Mouse (Mus musculus): ENCODE data around the gene Nanp.

DNA sequence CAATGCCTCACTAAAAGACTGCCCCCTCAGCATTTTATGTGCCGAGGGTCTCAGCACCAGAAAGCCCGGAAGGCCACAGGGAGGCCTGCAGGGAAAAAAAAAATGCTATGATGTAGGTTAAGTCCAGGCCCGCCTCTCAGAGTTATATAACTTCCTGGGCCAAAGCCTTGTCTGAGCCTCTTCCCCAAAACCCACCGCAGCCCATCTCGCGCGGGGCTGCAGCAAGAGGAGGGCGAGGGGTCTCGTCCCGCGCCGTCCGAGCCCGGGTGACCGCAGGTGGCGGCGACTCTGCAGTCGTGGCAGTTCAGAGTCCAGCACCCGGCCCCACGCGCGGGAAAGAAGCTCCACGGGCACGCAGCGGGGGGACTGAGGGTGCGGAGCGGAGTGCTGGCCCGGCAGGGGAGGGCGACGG lies 381 bp downstream of the Nanp start:
- TF ChIP-seq CTCF (IDR thresholded peaks at IDR 0.05) (no peak), EP300 (IDR thresholded peaks at IDR 0.05) (no peak)

All from lung, postnatal 0 days (tissue).